Mouse (Mus musculus) stomach, postnatal 0 days (tissue): ENCODE data around the gene Cenpx. TPM values are rescaled to one million over a fixed set of nuclear protein-coding genes. Genes with fewer than 3 reads are reported as not detected.

Experiments used
- ATAC-seq: fragments of 200-750 bp; cut with Nextera tagmentation; 2 replicates; pipeline ENCODE4 v1.8.0; 2017; ENCODE audit not compliant: low FRiP score, low TSS enrichment
- DNase-seq: peaks from one replicate; pipeline ENCODE4 v3.0.0-alpha.2; 2016; ENCODE audit warnings: low spot score
- H3K27ac ChIP-seq: fragments of 300-500 bp; sonication (generic); replicated peaks from 2 replicates; pipeline ENCODE4 v1.5.1; 2014; ENCODE audit warnings: mild to moderate bottlenecking, control low read depth
- H3K27me3 ChIP-seq: fragments of 300-500 bp; sonication (generic); 2 replicates; pipeline ENCODE4 v1.6.1; 2014; ENCODE audit warnings: low read length; ENCODE audit not compliant: control insufficient read depth, insufficient read depth
- H3K36me3 ChIP-seq: fragments of 300-500 bp; sonication (generic); 2 replicates; pipeline ENCODE4 v1.6.1; 2014; ENCODE audit warnings: low read length, mixed read lengths; ENCODE audit not compliant: control insufficient read depth, insufficient read depth
- H3K4me1 ChIP-seq: fragments of 300-500 bp; sonication (generic); replicated peaks from 2 replicates; pipeline ENCODE4 v1.6.1; 2014; ENCODE audit warnings: antibody characterized with exemption; ENCODE audit not compliant: control insufficient read depth, insufficient read depth
- H3K4me2 ChIP-seq: fragments of 300-500 bp; sonication (generic); replicated peaks from 2 replicates; pipeline ENCODE4 v1.6.1; 2014; ENCODE audit warnings: low read depth, mild to moderate bottlenecking, control low read depth, moderate library complexity
- H3K4me3 ChIP-seq: fragments of 300-500 bp; sonication (generic); 2 replicates; pipeline ENCODE4 v1.5.1; 2014; ENCODE audit warnings: low read depth, low read length, control low read depth
- H3K9ac ChIP-seq: fragments of 300-500 bp; sonication (generic); 2 replicates; pipeline ENCODE4 v1.6.1; 2014; ENCODE audit warnings: mild to moderate bottlenecking, low read length, control low read depth, mixed read lengths
- H3K9me3 ChIP-seq: fragments of 300-500 bp; sonication (generic); 2 replicates; pipeline ENCODE4 v1.6.1; 2016; ENCODE audit warnings: low read length; ENCODE audit not compliant: control insufficient read depth
- CTCF ChIP-seq: IDR thresholded peaks from 2 replicates; pipeline ENCODE4 v1.5.1; 2016; ENCODE audit warnings: antibody characterized with exemption, low read depth, mild to moderate bottlenecking, moderate library complexity
- EP300 ChIP-seq: optimal IDR thresholded peaks from 2 replicates; pipeline ENCODE3; 2016; ENCODE audit warnings: antibody characterized with exemption
- WGBS: fragments of 180-500 bp; shearing (Covaris S2); extraction: QIAGEN DNeasy Blood & Tissue Kit; methylation state at CpG from one replicate; pipeline ENCODE4 v1.1.7; 2014; 5-methylcytosine and 5-hydroxymethylcytosine counted together
- polyA plus RNA-seq: library from polyadenylated mRNA; unstranded; fragments of >200 nt; fragmentation: Nextera tagmentation; extraction: Ambion mirVana; gene quantifications from 2 replicates; pipeline ENCODE4 v1.2.1, GENCODE M21; 2015

Cenpx gene
- polyA plus RNA-seq, 1 experiment from 2014 or later: 123 TPM

DNA sequence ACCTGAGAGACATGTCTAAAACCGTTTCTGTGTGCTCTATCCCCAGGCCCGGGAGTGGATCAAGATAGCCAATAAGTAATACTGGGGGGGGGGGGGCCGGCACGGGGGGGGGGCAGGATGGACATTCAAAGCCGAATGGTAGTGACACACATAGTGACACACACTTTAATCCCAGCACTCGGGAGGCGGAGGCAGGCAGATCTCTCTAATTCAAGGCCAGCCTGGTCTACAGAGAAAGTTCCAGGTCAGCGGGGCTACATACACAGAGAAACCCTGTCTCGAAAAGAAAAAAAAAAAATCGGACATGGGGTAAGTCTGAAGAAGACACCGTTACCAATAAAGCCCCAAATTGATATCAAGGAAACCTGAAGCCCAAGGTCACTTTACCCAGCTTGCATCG is 14.0 kb upstream of the Cenpx start:
- Histone ChIP-seq H3K4me3 (no peak overlapping the region), H3K9ac (no peak overlapping the region), H3K4me1 (0 out of 2 replicates have a peak, but pooled peaks cover 5% of the 10 kb centered on the region), H3K36me3 (no peaks in the 10 kb centered on the region), H3K27me3 (no peaks in the 10 kb centered on the region), H3K27ac (no peak overlapping the region), H3K9me3 (no peaks in the 10 kb centered on the region), H3K4me2 (no peak overlapping the region)
- no peak for TF ChIP-seq EP300
- TF ChIP-seq CTCF: no peak
- DNase-seq (no peak), ATAC-seq (no peak)
- 64% methylated on average over 12 of the region's 12 CpGs for WGBS

DNA sequence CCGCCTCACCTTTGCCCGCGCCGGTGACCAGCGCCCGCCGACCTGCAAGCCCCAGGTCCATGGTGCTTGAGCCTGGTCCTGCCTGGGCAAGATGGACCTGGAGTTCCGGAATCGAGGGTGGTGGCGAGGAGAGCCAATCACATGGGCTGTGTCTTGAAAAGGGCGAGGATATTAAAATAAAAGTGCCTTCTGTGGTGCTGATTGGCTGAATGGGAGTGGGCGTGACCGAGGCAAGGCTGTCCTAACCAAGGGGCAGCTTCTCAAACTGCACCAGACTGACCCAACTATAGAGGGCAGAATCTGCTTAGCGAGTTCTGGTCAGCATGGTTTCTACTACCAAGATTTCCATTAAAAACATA is 13.6 kb upstream of the Cenpx start, which contains the start of gene Dcxr:
Gene Dcxr, minus strand, starts transcription at position 113 of the 359 bp plus-strand sequence.
- peak; percentile 95 for DNase-seq
- Histone ChIP-seq H3K27ac (0 out of 2 replicates have a peak within 1 kb of the TSS, but pooled peaks have one; percentile 24), H3K4me1 (0 out of 2 replicates have a peak, but pooled peaks cover 5% of the 10 kb centered on the region), H3K9me3 (no peaks in the 10 kb centered on the region), H3K9ac (peak within 1 kb of the TSS; percentile 56), H3K36me3 (no peaks in the 10 kb centered on the region), H3K4me3 (peak within 1 kb of the TSS; percentile 51), H3K27me3 (no peaks in the 10 kb centered on the region), H3K4me2 (peak within 1 kb of the TSS; percentile 71)
- peak; percentile 90 for ATAC-seq
- WGBS: under 1% methylated on average over 14 of the region's 14 CpGs
- TF ChIP-seq EP300 (no peak), CTCF (peak; percentile 73)

DNA sequence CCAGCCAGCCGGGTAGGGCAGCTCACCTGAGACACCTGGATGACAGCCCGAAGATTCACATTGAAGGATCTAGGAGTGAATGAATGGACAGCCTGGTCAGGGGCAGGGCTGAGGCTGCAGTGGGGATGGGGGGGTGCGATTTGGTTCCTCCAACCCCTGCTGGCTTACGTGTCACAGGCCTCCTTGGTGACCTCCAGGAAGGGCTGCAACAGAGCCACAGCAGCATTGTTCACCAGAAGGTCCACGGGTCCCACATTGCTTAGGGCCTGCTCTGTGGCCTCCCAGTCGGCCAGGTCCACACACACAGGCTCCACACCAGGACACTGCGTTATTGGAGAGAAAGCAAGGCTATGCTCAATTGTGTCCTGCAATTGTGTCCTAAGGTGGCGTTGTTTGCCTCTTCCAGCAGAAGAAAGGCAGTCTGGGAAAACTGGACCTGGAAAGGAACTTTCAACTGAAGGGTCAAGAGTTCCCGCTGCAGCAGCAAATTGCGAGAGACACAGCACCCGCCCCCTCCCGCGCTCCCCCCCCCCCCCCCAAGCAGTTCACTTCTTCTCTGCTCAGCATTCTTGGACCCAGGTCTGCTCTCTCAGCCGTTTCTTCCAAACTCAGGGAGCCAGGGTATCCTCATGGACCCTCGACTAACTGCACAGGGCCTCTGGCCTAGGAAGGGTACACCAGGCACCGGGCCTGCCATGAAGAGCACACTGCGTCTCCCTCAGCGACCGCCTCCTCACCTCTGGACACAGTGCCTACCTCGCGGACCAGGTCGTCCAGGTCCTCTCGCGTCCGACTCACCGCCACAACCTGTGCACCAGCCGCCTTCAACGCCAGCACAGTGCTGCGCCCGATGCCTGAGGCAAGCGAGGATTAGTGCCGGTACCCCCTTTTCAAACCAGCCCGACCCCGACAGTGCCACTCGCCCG is 13.0 kb upstream of the Cenpx start:
- H3K36me3 ChIP-seq: no peaks in the 10 kb centered on the region
- TF ChIP-seq EP300 (no peak), CTCF (no peak; the same call in 1 of the 2 replicates)
- WGBS: 18% methylated on average over 34 of the region's 36 CpGs
- peak overlapping the region; percentile 56 for H3K9ac ChIP-seq
- H3K27me3 ChIP-seq: no peaks in the 10 kb centered on the region
- peak; percentile 51 for ATAC-seq
- peak overlapping the region; percentile 51 for H3K4me3 ChIP-seq
- H3K9me3 ChIP-seq: no peaks in the 10 kb centered on the region
- 0 out of 2 replicates have a peak, but pooled peaks cover 8% of the 10 kb centered on the region for H3K4me1 ChIP-seq
- DNase-seq: no peak
- 0 out of 2 replicates have a peak overlapping the region, but pooled peaks have one; percentile 24 for H3K27ac ChIP-seq
- peak overlapping the region; percentile 71 for H3K4me2 ChIP-seq

DNA sequence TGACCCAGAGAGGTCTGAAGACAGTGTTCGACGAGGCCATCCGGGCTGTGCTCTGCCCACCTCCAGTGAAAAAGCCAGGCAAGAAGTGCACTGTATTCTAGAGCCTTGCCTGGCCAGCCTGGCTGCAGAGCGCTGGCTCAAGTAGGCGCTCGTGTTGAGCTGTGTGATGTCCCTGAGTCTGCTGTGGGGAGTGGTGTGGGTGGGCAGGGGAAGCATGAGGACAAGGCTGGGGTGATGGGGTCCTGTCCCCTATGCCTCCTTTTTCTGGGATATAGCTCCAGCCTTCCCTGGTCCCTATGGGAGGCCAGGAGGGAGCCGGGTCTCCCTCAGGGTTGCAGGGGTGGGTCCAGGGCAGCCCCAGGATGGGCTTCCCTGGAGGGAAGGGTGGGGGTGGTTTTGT is 10.0 kb upstream of the Cenpx start:
- H3K4me2 ChIP-seq: no peak overlapping the region
- no peaks in the 10 kb centered on the region for H3K27me3 ChIP-seq
- TF ChIP-seq EP300: no peak
- no peak for TF ChIP-seq CTCF
- DNase-seq (no peak), ATAC-seq (no peak)
- no peak overlapping the region for H3K27ac ChIP-seq
- 84% methylated on average over 7 of the region's 7 CpGs for WGBS
- H3K4me3 ChIP-seq: no peak overlapping the region
- no peaks in the 10 kb centered on the region for H3K9me3 ChIP-seq
- peaks cover 8% of the 10 kb centered on the region; the same call in 1 of the 2 replicates for H3K4me1 ChIP-seq
- H3K36me3 ChIP-seq: no peaks in the 10 kb centered on the region
- no peak overlapping the region for H3K9ac ChIP-seq

DNA sequence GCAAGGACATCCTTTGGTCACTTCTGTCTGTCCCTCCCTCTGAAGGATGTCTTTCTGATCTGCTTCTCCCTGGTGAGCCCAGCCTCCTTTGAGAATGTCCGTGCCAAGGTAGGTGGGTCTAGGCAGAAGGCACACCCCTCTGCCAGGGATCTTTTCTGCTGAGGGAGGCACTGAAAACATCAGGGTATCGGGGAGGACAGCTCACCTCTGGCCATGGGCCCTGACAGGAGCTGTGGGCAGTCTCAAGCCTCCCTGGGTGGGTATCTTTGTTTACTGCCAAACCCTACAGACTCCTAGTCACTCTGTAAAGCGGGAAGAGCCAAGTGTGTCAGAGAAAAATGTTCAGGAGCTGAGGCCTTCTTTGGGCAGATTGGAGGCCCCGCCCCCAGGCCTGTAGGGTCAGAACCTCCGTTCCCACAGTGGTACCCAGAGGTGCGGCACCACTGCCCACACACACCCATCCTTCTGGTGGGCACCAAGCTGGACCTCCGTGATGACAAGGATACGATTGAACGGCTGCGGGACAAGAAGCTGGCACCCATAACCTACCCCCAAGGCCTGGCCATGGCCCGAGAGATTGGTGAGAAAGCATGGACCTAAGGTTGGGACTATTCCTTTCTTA is 9.3 kb upstream of the Cenpx start:
- Histone ChIP-seq H3K27me3 (no peaks in the 10 kb centered on the region), H3K27ac (no peak overlapping the region), H3K4me2 (no peak overlapping the region; the same call in 1 of the 2 replicates), H3K9me3 (no peaks in the 10 kb centered on the region), H3K4me3 (no peak overlapping the region), H3K9ac (no peak overlapping the region), H3K36me3 (no peaks in the 10 kb centered on the region), H3K4me1 (peaks cover 8% of the 10 kb centered on the region; the same call in 1 of the 2 replicates)
- DNase-seq: peak; percentile 24
- no peak for TF ChIP-seq CTCF
- no peak for TF ChIP-seq EP300
- 78% methylated on average over 11 of the region's 11 CpGs for WGBS
- no peak for ATAC-seq
